Mouse (Mus musculus) hindbrain, embryonic 10.5 days (tissue): ENCODE results near the gene Ankrd22. TPM values are rescaled to one million over a fixed set of nuclear protein-coding genes. Genes with fewer than 3 reads are reported as not detected.

Experiments used
- DNase-seq: peaks from one replicate; pipeline ENCODE4 v3.0.0-alpha.2; 2017; ENCODE audit warnings: low spot score
- H3K27ac ChIP-seq: fragments of 300-500 bp; sonication (generic); 2 replicates; pipeline ENCODE4 v1.5.1; 2016; ENCODE audit warnings: mild to moderate bottlenecking, moderate library complexity
- H3K27me3 ChIP-seq: fragments of 300-500 bp; sonication (generic); 2 replicates; pipeline ENCODE4 v1.6.1; 2016; ENCODE audit warnings: mild to moderate bottlenecking; ENCODE audit not compliant: poor library complexity, insufficient read depth, severe bottlenecking
- H3K36me3 ChIP-seq: fragments of 300-500 bp; sonication (generic); 2 replicates; pipeline ENCODE4 v1.6.1; 2016; ENCODE audit warnings: mild to moderate bottlenecking, moderate library complexity
- H3K4me1 ChIP-seq: fragments of 300-500 bp; sonication (generic); replicated peaks from 2 replicates; pipeline ENCODE4 v1.6.1; 2016; ENCODE audit warnings: mild to moderate bottlenecking
- H3K4me3 ChIP-seq: fragments of 300-500 bp; sonication (generic); 2 replicates; pipeline ENCODE4 v1.5.1; 2016; ENCODE audit warnings: mild to moderate bottlenecking, moderate library complexity
- H3K9me3 ChIP-seq: fragments of 300-500 bp; sonication (generic); 2 replicates; pipeline ENCODE4 v1.6.1; 2016; ENCODE audit warnings: mild to moderate bottlenecking, moderate library complexity
- WGBS: fragments of 180-500 bp; shearing (Covaris S2); methylation state at CpG from one replicate; pipeline ENCODE4 v1.1.7; 2016; 5-methylcytosine and 5-hydroxymethylcytosine counted together
- polyA plus RNA-seq: library from polyadenylated mRNA; unstranded; fragments of >200 nt; fragmentation: Nextera tagmentation; extraction: Ambion mirVana; gene quantifications from 2 replicates; pipeline ENCODE4 v1.2.1, GENCODE M21; 2016

Gene Ankrd22
- polyA plus RNA-seq, 1 experiment from 2014 or later: not detected

GRCm38 (mm10) chr19:34169121-34169520, 3.3 kb upstream of the Ankrd22 start:
- 0 out of 2 replicates have a peak, but pooled peaks cover 9% of the 10 kb centered on the region for H3K4me1 ChIP-seq
- DNase-seq: no peak
- H3K4me3 ChIP-seq: no peak overlapping the region
- H3K36me3 ChIP-seq: no peaks in the 10 kb centered on the region
- no peaks in the 10 kb centered on the region for H3K9me3 ChIP-seq
- H3K27me3 ChIP-seq: no peaks in the 10 kb centered on the region
- H3K27ac ChIP-seq: no peak overlapping the region

- no peaks in the 10 kb centered on the region for H3K36me3 ChIP-seq
- H3K27ac ChIP-seq: no peak overlapping the region
- no peaks in the 10 kb centered on the region for H3K27me3 ChIP-seq
- no peak for DNase-seq
- 52% methylated on average over 7 of the region's 7 CpGs for WGBS
- H3K4me3 ChIP-seq: no peak overlapping the region
- 0 out of 2 replicates have a peak, but pooled peaks cover 9% of the 10 kb centered on the region for H3K4me1 ChIP-seq
- no peaks in the 10 kb centered on the region for H3K9me3 ChIP-seq
Observed at GRCm38 (mm10) chr19:34167896-34168661, 2.2 kb upstream of the Ankrd22 start.

DNA sequence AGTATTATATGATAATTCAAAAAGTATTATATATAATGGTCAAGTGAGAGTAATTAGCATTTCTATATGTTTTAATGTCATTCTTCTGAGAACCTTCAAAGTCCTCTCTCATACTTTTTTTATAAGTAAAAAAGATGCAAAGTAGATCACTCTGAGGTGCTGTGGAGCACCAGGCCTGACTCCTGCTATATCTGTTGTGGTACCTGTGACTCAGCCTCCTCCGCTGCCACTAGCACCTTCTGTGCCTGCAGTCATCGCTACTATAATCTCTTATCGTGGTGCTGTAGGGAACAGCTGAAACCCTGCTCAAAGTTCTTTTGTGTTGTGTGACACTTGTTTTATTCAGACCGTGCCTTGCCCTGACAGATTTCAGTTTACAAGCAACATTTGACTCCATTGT, 533 bp upstream of the Ankrd22 start:
- H3K9me3 ChIP-seq: no peaks in the 10 kb centered on the region
- DNase-seq: no peak
- no peak overlapping the region for H3K27ac ChIP-seq
- 0 out of 2 replicates have a peak, but pooled peaks cover 9% of the 10 kb centered on the region for H3K4me1 ChIP-seq
- 79% methylated on average over 4 of the region's 4 CpGs for WGBS
- H3K36me3 ChIP-seq: no peaks in the 10 kb centered on the region
- no peaks in the 10 kb centered on the region for H3K27me3 ChIP-seq
- H3K4me3 ChIP-seq: no peak overlapping the region

DNA sequence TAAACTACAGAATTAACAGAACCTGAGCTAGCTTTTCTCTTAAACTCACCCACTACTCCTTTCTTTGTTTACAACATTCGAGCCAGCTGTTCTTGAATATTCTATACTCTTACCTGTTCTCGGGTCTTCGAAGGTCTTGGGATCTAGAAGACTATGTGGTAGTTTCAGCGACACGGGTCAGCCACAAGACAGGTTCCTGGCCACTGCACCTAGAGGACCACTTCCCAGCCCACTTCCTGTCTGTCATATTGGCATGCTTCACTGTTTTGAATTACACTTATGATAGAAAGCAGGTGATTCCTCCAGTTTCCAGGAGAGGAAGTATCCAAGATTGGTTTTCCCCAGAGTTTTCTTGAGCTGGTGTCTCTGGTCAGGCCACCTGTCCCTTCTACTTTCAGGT, 3.2 kb downstream of the Ankrd22 start:
- Histone ChIP-seq H3K4me1 (0 out of 2 replicates have a peak, but pooled peaks cover 6% of the 10 kb centered on the region), H3K9me3 (no peaks in the 10 kb centered on the region), H3K27me3 (no peaks in the 10 kb centered on the region), H3K36me3 (no peaks in the 10 kb centered on the region), H3K27ac (no peak overlapping the region), H3K4me3 (no peak overlapping the region)
- no peak for DNase-seq
- 93% methylated on average over 5 of the region's 5 CpGs for WGBS

DNA sequence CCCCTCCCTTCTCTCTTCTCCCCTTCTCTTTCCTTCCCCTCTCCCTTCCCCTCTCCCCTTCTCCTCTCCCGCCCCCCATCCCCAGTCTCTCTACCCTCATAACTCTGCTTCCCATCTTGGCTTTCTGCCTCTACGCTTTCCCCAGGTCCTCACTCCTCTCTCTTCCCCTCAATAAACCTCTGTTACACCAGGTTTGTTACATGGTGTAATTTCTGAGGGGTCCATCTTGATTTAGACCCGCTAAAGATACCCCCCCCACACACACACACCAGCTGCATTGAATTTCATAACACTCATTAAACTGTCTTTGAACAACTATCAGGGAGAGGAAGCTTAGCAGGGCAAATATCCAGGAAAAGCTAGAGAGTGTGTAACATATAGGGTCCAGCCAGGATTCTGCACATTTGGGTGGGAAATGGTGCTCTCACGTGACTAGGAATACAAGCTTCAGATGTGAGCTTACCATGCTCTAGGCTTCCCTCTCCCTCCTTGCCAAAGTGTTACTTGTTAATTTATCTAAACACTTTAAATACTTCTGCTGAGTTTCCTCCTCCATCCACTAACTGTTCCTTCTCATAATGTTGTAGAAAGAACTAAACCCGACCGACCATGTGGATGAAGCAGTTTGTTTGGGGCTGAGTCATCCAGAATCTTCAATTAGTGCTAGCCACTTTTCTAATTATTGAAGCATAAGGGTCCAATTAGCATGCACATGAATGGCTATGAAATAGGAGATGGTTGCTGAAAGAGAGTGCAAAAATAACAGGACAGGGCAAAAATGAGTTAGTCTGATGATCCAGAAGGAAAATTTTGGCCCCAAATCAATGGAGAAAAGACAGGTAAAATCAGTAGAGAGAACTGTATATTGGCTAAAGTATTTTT, 12.3 kb downstream of the Ankrd22 start:
- Histone ChIP-seq H3K4me3 (no peak overlapping the region), H3K27ac (no peak overlapping the region), H3K9me3 (no peaks in the 10 kb centered on the region), H3K27me3 (no peaks in the 10 kb centered on the region), H3K36me3 (no peaks in the 10 kb centered on the region), H3K4me1 (no peaks in the 10 kb centered on the region)
- 84% methylated on average over 6 of the region's 6 CpGs for WGBS
- no peak for DNase-seq

DNA sequence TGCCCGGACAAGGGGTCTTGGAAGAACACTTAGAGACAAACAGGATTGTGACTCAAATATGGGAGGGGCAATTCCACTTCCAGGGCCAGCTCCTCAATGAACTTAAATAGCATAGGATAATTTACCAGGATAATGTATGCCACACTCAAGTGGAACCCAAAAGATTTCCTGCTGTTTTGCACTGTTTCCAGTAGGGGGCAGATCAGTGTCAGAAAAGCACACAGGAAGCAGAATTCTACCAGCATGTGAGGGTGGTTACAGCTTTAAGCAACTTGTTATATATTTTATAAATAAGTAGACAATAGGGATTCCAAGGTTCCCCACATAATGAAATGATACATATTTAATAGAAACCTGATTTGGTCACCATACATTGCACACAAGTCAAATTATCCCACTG, 13.9 kb downstream of the Ankrd22 start:
- DNase-seq: no peak
- WGBS: 88% methylated on average over 1 of the region's 1 CpGs
- no peaks in the 10 kb centered on the region for H3K9me3 ChIP-seq
- no peak overlapping the region for H3K27ac ChIP-seq
- H3K36me3 ChIP-seq: no peaks in the 10 kb centered on the region
- H3K27me3 ChIP-seq: no peaks in the 10 kb centered on the region
- no peaks in the 10 kb centered on the region for H3K4me1 ChIP-seq
- no peak overlapping the region for H3K4me3 ChIP-seq

GRCm38 (mm10) chr19:34148421-34148820, 17.4 kb downstream of the Ankrd22 start:
- H3K4me1 ChIP-seq: no peaks in the 10 kb centered on the region
- no peak overlapping the region for H3K27ac ChIP-seq
- H3K4me3 ChIP-seq: no peak overlapping the region
- H3K36me3 ChIP-seq: no peaks in the 10 kb centered on the region
- no peak for DNase-seq
- WGBS: 85% methylated on average over 4 of the region's 4 CpGs
- no peaks in the 10 kb centered on the region for H3K27me3 ChIP-seq
- H3K9me3 ChIP-seq: no peaks in the 10 kb centered on the region

GRCm38 (mm10) chr19:34139431-34140046, 26.3 kb downstream of the Ankrd22 start:
- no peak for DNase-seq
- no peaks in the 10 kb centered on the region for H3K27me3 ChIP-seq
- no peaks in the 10 kb centered on the region for H3K4me1 ChIP-seq
- H3K9me3 ChIP-seq: no peaks in the 10 kb centered on the region
- H3K36me3 ChIP-seq: no peaks in the 10 kb centered on the region
- no peak overlapping the region for H3K27ac ChIP-seq
- H3K4me3 ChIP-seq: no peak overlapping the region
- WGBS: 81% methylated on average over 3 of the region's 3 CpGs

DNA sequence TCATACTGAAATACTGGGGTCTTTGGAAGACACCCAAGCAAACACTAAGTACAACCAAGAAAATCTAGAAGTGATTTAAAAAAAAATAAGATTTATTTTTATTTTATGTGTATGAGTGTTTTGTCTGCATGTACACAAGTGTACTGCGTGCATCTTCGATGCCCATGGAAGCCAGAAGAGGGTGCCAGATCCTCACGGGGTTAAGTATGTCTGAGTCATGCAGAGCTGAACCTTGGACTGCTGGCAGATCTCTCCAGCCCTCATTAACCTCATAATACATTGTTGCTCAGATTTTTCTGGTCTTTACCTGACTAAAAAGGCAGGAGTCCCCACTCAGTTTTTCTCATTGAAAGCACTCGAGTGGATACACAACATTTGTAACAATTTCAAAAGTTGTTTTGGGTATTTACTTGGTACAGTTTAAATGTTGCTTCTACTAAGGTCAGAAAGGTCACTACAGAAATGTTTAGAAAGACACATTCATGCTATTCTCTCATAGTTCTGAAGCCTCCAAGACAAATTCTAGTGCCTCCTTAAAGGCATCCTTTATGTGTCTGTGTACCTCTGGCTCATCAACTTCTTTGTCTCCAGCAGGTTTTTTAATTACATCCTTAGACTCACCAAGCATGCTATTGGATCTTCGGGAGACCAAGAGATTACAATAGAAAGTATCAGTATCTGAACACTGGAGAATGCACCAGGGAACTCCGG, 27.0 kb downstream of the Ankrd22 start:
- DNase-seq: no peak
- 85% methylated on average over 6 of the region's 6 CpGs for WGBS
- no peaks in the 10 kb centered on the region for H3K9me3 ChIP-seq

DNA sequence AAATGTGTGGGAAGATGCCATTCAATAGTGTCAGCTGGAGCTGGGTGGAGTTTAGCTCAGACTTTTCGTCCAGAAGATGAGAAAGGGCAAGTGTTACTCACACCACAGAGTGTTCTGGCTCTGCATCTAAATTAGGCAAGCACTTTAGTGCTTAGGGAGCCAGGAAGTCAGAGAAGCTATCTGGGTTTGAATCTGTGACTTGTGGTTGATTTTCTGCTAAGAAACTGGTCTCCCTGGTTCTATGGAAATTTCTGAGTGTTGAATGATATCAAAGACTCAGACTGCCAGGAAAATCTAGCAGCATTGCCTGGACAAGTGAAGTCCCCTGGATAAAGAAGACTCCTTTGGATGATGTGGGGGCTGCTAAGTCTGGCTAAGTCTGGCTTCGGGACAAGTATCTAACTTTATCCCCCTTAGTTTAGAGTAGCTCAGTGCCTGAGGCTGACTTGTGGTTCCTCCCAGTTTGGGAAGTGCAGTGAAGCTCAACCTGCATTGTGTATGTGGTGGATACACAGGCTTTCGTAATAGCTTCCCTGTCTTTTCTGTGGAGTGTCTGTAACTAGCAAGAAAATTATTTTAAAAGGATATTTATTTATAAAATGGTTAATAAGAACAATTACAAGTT, 45.6 kb downstream of the Ankrd22 start:
- DNase-seq: no peak
- H3K27ac ChIP-seq: no peak overlapping the region
- WGBS: 72% methylated on average over 3 of the region's 3 CpGs
- H3K9me3 ChIP-seq: no peaks in the 10 kb centered on the region
- no peak overlapping the region for H3K4me3 ChIP-seq
- H3K4me1 ChIP-seq: no peaks in the 10 kb centered on the region
- H3K36me3 ChIP-seq: no peaks in the 10 kb centered on the region
- H3K27me3 ChIP-seq: no peaks in the 10 kb centered on the region

More for the DNA sequence above, 27.0 kb downstream of the Ankrd22 start:
- Histone ChIP-seq H3K27ac (no peak overlapping the region), H3K4me3 (no peak overlapping the region), H3K36me3 (no peaks in the 10 kb centered on the region), H3K27me3 (no peaks in the 10 kb centered on the region), H3K4me1 (no peaks in the 10 kb centered on the region)

DNA sequence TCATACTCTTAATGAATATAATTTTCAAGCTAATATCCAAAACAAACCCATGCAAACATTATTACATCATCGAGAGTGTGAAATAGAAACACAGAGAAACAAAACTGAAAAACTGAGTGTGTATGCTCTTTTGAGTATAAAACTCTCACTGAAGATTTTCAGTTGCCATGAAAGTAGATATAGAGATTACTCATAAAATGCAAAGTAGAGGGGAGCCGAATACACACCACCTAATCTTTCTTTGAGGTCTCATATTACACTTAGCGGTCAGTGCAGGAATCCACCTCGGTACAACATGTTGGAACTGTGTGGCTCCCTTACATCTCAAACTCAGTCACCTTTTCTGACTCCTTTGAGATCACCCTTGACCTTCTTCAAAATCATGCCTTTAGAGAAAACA, 46.2 kb downstream of the Ankrd22 start:
- Histone ChIP-seq H3K4me3 (no peak overlapping the region), H3K27ac (no peak overlapping the region), H3K27me3 (no peaks in the 10 kb centered on the region), H3K4me1 (no peaks in the 10 kb centered on the region), H3K36me3 (no peaks in the 10 kb centered on the region), H3K9me3 (no peaks in the 10 kb centered on the region)
- DNase-seq: no peak
- 79% methylated on average over 4 of the region's 4 CpGs for WGBS

- no peaks in the 10 kb centered on the region for H3K9me3 ChIP-seq
Observed at GRCm38 (mm10) chr19:34119102-34119501, 46.8 kb downstream of the Ankrd22 start.

More at GRCm38 (mm10) chr19:34119102-34119501, 46.8 kb downstream of the Ankrd22 start:
- WGBS: 85% methylated on average over 1 of the region's 1 CpGs
- H3K36me3 ChIP-seq: no peaks in the 10 kb centered on the region
- no peaks in the 10 kb centered on the region for H3K4me1 ChIP-seq
- DNase-seq: no peak
- no peak overlapping the region for H3K27ac ChIP-seq
- H3K4me3 ChIP-seq: no peak overlapping the region
- H3K27me3 ChIP-seq: no peaks in the 10 kb centered on the region
